Mouse (Mus musculus) neural tube, embryonic 11.5 days (tissue): ENCODE measurements around the gene Rbpjl. TPM values are rescaled to one million over a fixed set of nuclear protein-coding genes. Genes with fewer than 3 reads are reported as not detected.

Experiments used
- ATAC-seq: fragments of 200-750 bp; cut with Nextera tagmentation; 2 replicates; pipeline ENCODE4 v1.8.0; 2017; ENCODE audit warnings: moderate number of reproducible peaks, mild to moderate bottlenecking, moderate TSS enrichment, moderate library complexity; ENCODE audit not compliant: insufficient read depth, low FRiP score, low TSS enrichment
- DNase-seq: peaks from one replicate; pipeline ENCODE4 v3.0.0-alpha.2; 2015; ENCODE audit warnings: low spot score
- H3K27ac ChIP-seq: fragments of 300-500 bp; sonication (generic); 2 replicates; pipeline ENCODE4 v1.5.1; 2014; ENCODE audit warnings: low read depth, mild to moderate bottlenecking, low read length
- H3K27me3 ChIP-seq: fragments of 300-500 bp; sonication (generic); 2 replicates; pipeline ENCODE4 v1.6.1; 2014; ENCODE audit warnings: mild to moderate bottlenecking, low read length, mixed read lengths; ENCODE audit not compliant: control insufficient read depth, insufficient read depth
- H3K36me3 ChIP-seq: fragments of 300-500 bp; sonication (generic); 2 replicates; pipeline ENCODE4 v1.6.1; 2014; ENCODE audit warnings: mild to moderate bottlenecking, low read length, moderate library complexity, mixed read lengths; ENCODE audit not compliant: control insufficient read depth, insufficient read depth
- H3K4me1 ChIP-seq: fragments of 300-500 bp; sonication (generic); 2 replicates; pipeline ENCODE4 v1.6.1; 2014; ENCODE audit warnings: low read length, mixed read lengths; ENCODE audit not compliant: control insufficient read depth, insufficient read depth
- H3K4me2 ChIP-seq: fragments of 300-500 bp; sonication (generic); 2 replicates; pipeline ENCODE4 v1.6.1; 2014; ENCODE audit warnings: low read depth, mild to moderate bottlenecking, moderate library complexity
- H3K4me3 ChIP-seq: fragments of 300-500 bp; sonication (generic); 2 replicates; pipeline ENCODE4 v1.5.1; 2014; ENCODE audit warnings: low read depth, low read length
- H3K9ac ChIP-seq: fragments of 300-500 bp; sonication (generic); 2 replicates; pipeline ENCODE4 v1.6.1; 2014; ENCODE audit warnings: mild to moderate bottlenecking, low read length
- H3K9me3 ChIP-seq: fragments of 300-500 bp; sonication (generic); 2 replicates; pipeline ENCODE4 v1.6.1; 2016; ENCODE audit warnings: low read length; ENCODE audit not compliant: control insufficient read depth
- WGBS: fragments of 180-500 bp; shearing (Covaris S2); extraction: QIAGEN DNeasy Blood & Tissue Kit; methylation state at CpG from one replicate; pipeline ENCODE4 v1.1.7; 2014; 5-methylcytosine and 5-hydroxymethylcytosine counted together
- polyA plus RNA-seq: library from polyadenylated mRNA; unstranded; fragments of >200 nt; fragmentation: Nextera tagmentation; extraction: Ambion mirVana; gene quantifications from 2 replicates; pipeline ENCODE4 v1.2.1, GENCODE M21; 2014

The Rbpjl gene
- polyA plus RNA-seq, 1 experiment from 2014 or later: not detected

DNA sequence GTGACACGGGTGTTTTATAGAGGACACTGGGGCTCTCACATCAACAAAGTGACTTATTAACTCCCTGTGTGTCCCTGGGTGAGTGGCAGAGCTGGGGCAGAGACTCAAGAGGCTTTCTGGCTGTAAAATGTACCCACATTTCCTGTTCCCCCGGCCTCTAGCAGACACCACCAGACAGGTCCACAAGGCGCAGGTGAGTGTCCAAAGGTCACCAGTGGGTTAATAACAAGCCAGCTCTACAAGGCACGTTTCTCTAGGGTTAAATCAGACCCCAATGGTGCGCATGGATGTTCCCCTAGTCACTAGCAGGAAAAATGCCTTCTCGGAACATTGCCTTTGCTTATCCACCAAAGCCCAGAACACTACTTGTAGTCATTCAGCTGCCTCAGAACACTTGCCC lies 34.8 kb downstream of the Rbpjl start:
- ATAC-seq: no peak
- Histone ChIP-seq H3K9ac (no peak overlapping the region), H3K27ac (no peak overlapping the region), H3K9me3 (no peaks in the 10 kb centered on the region), H3K4me2 (no peak overlapping the region), H3K4me1 (peaks cover 6% of the 10 kb centered on the region; the same call in 1 of the 2 replicates), H3K4me3 (no peak overlapping the region), H3K36me3 (no peaks in the 10 kb centered on the region), H3K27me3 (peaks cover 3% of the 10 kb centered on the region)
- no peak for DNase-seq
- WGBS: 74% methylated on average over 6 of the region's 6 CpGs

DNA sequence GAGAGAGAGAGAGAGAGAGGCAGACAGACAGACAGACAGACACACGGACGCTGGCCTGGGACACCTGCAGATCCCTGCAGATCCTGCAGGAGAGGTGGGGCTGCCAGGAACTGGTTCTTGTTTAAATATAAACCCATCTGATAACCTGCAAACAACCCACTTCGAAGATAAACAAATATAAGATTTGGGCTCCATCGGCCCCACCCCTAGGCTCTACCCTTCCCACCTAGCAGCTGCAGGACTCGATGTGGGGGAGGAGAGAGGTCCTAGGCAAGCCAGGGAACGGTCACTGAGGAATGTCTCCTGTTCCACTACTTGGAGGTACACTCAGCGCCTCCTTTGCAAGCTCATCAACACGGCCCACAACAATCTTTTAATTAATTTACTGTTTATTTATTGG lies 35.3 kb downstream of the Rbpjl start:
- H3K4me1 ChIP-seq: peaks cover 6% of the 10 kb centered on the region; the same call in 1 of the 2 replicates
- peaks cover 3% of the 10 kb centered on the region for H3K27me3 ChIP-seq
- no peak overlapping the region for H3K9ac ChIP-seq
- H3K36me3 ChIP-seq: no peaks in the 10 kb centered on the region
- DNase-seq (no peak), ATAC-seq (no peak)
- H3K4me2 ChIP-seq: no peak overlapping the region
- H3K4me3 ChIP-seq: no peak overlapping the region
- H3K27ac ChIP-seq: no peak overlapping the region
- no peaks in the 10 kb centered on the region for H3K9me3 ChIP-seq
- 57% methylated on average over 8 of the region's 8 CpGs for WGBS

DNA sequence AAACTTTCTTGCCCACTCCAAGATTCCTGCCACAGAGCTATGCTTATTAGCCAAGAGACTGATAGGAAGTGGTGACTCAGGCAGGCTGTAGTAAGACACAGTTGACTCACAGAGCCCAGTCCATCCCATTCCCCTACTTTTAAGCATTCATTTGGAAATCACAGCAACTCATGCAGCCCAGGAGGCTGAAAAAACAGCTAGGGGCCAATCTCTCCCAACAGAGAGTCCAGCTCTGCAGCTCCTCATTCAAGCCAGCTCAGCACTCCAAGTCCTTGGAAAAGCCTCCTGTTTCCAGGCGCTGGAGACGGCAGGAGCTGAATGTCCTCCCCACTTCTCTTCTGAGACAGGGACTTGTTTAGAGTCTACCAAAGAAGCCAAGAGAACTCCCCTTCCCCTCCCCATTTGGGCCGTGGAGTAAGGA lies 36.1 kb downstream of the Rbpjl start:
- Histone ChIP-seq H3K4me3 (no peak overlapping the region), H3K4me2 (no peak overlapping the region), H3K36me3 (no peaks in the 10 kb centered on the region), H3K9ac (no peak overlapping the region), H3K27me3 (peaks cover 3% of the 10 kb centered on the region), H3K27ac (no peak overlapping the region), H3K4me1 (peaks cover 6% of the 10 kb centered on the region; the same call in 1 of the 2 replicates), H3K9me3 (no peaks in the 10 kb centered on the region)
- DNase-seq (no peak), ATAC-seq (no peak)
- WGBS: 77% methylated on average over 3 of the region's 3 CpGs

DNA sequence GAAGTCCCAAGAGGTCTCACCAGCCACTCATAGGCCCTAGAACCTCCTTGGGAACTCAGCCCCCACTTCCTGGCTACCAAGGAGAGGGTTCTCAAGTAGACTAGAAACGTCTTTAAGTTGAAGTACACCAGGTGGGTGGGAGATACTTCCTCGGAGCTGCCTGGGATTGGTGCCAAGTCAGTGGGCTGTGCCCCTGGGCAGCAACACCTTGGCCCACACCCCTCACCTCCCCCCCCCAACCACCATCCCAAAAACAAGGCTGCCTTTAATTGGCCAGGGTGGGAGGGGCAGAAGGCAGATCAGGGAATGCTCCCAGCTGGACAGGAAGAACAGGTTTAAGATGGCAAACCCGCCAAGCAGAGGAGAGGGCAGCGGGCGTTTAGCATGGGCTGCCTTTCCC lies 37.4 kb downstream of the Rbpjl start:
- H3K4me1 ChIP-seq: peaks cover 6% of the 10 kb centered on the region; the same call in 1 of the 2 replicates
- H3K9ac ChIP-seq: no peak overlapping the region
- peaks cover 3% of the 10 kb centered on the region for H3K27me3 ChIP-seq
- no peak for ATAC-seq
- H3K4me3 ChIP-seq: no peak overlapping the region
- no peaks in the 10 kb centered on the region for H3K36me3 ChIP-seq
- H3K9me3 ChIP-seq: no peaks in the 10 kb centered on the region
- no peak overlapping the region for H3K27ac ChIP-seq
- whole genome bisulfite sequencing: 79% methylated on average over 5 of the region's 5 CpGs
- H3K4me2 ChIP-seq: no peak overlapping the region
- no peak for DNase-seq

DNA sequence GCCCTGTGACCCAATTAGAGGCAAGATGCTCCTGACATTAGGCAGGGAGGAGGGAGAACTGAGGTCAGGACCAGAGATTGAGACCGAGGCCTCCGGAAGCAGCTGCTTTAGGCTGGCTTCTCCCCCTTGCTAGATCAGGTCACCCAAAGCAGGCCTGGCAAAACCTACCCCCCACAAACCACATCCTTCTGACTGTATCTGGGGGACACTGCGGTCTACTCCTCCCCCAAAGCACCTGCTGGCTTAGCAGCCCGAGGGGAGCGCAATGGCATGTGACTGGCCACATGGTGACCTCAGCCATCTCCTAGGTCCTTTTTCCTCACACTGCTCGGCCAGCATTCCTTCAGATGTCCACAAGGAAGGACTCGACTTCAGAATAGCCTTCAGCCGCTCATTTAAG lies 38.2 kb downstream of the Rbpjl start:
- no peak overlapping the region for H3K9ac ChIP-seq

DNA sequence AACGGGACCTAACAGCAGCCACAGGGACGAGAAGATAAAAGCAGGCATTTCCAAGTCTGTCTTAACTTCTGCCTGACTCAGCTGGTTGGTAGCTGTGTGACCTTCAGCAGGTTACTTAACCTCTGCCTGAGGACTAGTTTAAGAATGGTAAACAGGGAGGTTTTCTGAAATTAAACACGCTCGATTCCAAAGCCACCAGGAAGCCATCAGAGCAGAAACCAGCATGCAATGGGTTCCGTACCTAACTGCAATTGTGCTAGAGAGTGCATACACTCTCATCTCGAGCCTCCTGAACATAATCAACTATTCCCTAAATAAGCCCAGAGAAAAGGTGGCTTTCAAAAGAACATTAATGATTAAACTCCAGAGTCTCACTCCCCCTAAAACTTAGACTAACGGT lies 38.8 kb downstream of the Rbpjl start:
- no peak for ATAC-seq

More for the DNA sequence above, 38.2 kb downstream of the Rbpjl start:
- peaks cover 3% of the 10 kb centered on the region for H3K27me3 ChIP-seq
- no peak overlapping the region for H3K4me3 ChIP-seq
- no peaks in the 10 kb centered on the region for H3K9me3 ChIP-seq
- H3K4me1 ChIP-seq: peaks cover 6% of the 10 kb centered on the region; the same call in 1 of the 2 replicates
- no peak overlapping the region for H3K4me2 ChIP-seq
- H3K36me3 ChIP-seq: no peaks in the 10 kb centered on the region
- 30% methylated on average over 8 of the region's 8 CpGs for WGBS
- ATAC-seq (no peak), DNase-seq (no peak)
- H3K27ac ChIP-seq: no peak overlapping the region

DNA sequence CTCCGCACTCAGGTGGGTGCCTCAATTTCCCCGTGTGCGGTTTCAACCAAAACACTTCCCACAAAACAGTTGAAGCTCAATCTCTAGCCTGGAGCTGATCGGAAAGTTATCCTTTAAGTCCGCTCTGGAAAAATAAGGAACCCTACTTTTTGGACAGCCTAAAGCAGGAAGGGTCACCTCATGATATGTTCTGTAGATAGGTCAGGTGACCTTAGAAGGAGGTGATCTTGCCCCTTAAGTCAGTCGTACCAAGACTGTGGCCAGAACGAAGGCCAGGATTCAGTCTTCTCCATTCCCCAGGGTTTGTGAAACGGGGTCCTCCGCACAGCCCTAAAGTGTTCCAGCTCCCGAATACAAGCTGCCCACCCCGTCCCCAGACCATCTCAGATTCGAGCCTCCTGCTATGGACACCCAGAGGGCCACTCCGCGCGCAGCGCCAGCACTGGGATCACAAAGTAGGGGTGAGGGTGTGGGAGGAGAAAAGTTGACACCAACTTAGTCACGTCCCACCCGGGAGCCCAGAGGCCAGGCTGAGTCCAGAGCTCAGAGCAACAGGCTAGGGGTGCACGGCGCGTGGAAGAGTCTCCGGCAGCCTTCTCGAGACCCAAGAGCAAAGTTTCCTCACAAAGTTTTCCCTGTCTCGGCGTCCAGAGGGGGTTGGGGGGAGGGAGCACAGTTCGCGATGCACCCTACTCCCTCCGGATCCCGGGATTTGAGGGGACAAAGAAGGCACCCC lies 39.5 kb downstream of the Rbpjl start:
- Histone ChIP-seq H3K4me3 (peak overlapping the region; percentile 47), H3K27ac (no peak overlapping the region), H3K27me3 (peaks cover 3% of the 10 kb centered on the region), H3K9me3 (no peaks in the 10 kb centered on the region), H3K4me1 (peaks cover 6% of the 10 kb centered on the region; the same call in 1 of the 2 replicates), H3K36me3 (no peaks in the 10 kb centered on the region), H3K4me2 (peak overlapping the region; percentile 84), H3K9ac (peak overlapping the region; percentile 56)
- DNase-seq: no peak
- 2% methylated on average over 29 of the region's 29 CpGs for WGBS
- ATAC-seq: peak; percentile 45

More for the DNA sequence above, 38.8 kb downstream of the Rbpjl start:
- Histone ChIP-seq H3K4me3 (no peak overlapping the region), H3K27ac (no peak overlapping the region), H3K4me1 (peaks cover 6% of the 10 kb centered on the region; the same call in 1 of the 2 replicates), H3K9me3 (no peaks in the 10 kb centered on the region), H3K9ac (0 out of 2 replicates have a peak overlapping the region, but pooled peaks have one; percentile 56), H3K36me3 (no peaks in the 10 kb centered on the region), H3K27me3 (peaks cover 3% of the 10 kb centered on the region), H3K4me2 (peak overlapping the region; percentile 84; the same call in 1 of the 2 replicates)
- no peak for DNase-seq
- WGBS: 27% methylated on average over 7 of the region's 7 CpGs

DNA sequence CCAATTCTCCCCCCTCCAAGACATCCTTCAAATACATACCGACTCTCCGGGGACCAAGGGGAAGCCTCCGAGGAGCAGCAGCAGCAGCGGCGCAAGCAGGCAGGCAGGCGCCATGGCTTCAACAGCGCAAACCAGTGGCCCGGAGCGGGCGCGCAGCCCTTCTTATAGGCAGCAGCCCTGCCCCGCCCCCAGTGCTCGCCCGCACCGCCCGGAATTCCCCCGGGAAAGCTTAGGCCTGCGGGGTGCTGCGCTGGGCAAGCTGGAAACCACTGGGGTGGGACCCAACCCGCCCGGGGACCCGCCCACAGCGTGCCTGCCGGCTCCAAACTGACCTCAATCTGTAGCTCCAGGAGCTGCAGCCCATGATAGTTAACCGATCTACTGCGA lies 40.1 kb downstream of the Rbpjl start:
- Histone ChIP-seq H3K27ac (no peak overlapping the region), H3K9ac (peak overlapping the region; percentile 56), H3K27me3 (peaks cover 3% of the 10 kb centered on the region), H3K36me3 (no peaks in the 10 kb centered on the region), H3K4me3 (peak overlapping the region; percentile 47), H3K9me3 (no peaks in the 10 kb centered on the region), H3K4me1 (peaks cover 6% of the 10 kb centered on the region; the same call in 1 of the 2 replicates), H3K4me2 (peak overlapping the region; percentile 84)
- peak; percentile 91 for ATAC-seq
- under 1% methylated on average over 26 of the region's 26 CpGs for WGBS
- peak; percentile 83 for DNase-seq
